Mouse (Mus musculus): ENCODE data around the gene Samd15.
A peak's percentile ranks its signal among the peaks of the same experiment; 100 is the strongest.

Gene Samd15

DNA sequence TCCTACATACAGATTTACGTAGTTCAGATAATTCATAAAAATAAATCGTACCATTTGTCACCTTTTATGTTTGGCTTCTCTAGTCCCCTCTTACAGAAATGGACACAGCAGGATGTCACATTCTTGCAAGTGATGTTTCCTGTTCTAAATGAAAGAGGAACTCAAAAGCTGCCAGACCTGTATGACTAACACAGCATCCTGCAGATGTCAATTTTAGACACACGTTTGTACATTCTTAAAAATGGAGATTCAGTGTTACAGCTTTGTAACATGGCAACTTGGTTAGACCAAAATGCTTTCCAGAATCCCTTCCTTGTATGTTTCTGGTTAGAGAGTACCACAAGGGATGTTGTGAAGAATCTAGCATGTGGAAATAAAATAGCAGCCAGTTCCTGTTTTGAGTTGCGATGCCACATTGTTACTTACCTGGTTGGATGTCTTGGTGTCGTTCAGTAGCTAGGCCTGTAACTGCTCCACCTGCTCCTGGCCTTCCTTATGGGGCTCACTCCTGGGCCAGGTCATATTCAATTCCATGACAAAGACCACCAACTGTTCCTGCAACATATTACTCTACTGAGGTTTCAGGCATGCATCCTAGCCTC lies 37.5 kb downstream of the Samd15 start:
- DNase-seq, result no peak

DNA sequence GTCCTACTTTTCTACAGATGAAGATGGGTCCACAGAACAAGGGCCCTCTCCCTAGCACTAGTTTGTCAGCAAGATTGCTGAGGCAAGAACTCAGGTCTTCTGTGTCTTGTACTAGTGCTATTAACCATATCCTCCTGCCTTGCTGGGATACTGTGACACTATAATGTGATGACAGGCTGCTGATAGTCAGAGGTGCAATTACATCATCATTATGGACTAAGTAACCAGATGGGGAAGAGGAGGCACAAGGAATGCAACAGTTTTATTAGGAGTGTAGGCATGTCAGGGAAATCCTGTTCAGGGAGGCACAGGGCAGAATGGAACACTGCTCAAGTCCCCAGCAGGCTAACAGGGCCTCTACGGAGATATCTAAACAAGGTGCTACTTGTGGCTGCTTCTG lies 39.1 kb downstream of the Samd15 start, which contains the start of gene Noxred1:
Gene Noxred1 (minus strand): TSS at position 101 of the 400 bp plus-strand sequence.
- DNase-seq, result no peak

DNA sequence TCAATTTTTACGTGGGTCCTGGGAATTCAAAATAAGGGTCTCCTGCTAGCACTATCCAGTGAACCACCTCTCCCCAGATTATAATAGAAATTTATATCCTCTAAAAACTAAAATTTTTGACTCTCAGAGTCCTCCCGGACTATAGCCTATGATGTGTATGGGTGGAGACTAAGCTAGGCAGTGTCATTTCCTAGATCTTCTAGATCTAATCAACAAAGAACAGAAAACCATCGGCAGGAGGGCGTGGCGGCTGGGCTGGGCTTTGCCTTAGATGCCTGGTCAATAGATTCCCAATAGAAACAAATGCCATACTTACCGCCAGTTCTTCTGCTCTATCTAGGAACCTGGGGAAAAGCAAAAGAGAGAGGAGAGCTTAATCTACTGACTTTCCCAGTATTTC lies 50.6 kb downstream of the Samd15 start:
- DNase-seq, result no peak

DNA sequence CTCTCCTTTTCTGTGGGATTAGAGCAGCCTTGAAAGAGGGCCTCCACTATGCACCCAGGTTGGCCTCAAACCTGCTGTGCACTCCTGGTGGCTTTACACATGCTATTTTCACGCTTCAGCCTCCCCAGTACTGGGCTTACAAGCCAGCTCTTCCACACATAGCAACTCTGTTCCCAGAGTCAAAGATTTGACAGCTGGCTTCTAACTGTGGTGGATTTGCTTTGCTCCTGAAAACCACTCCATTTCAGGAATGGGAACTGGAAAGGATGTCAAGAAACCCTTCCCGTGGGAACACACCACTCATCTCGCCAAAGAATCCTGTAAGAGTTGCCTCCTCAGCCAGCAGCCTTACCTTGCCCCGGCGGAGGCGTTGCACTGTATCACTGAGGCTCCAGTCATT lies 54.4 kb downstream of the Samd15 start:
- peak; percentile 24 for DNase-seq

DNA sequence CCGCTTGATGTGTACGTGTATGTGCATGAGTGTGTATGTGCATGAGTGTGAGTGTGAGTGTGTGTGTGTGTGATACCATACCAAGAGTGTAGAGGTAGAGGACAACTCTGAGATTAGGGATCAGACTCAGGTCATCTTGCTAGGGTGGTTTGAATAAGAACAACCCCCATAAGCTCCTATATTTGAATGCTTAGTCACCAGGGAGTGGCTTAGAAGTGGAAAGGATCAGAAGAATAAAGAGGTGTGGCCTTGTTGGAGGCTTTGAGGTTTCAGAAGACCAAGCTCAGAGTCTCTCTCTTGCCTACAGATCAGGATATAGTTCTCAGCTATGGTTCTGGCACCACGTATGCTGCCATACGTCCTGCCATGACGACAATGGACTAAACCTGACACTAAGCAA lies 57.1 kb downstream of the Samd15 start:
- no peak for DNase-seq

DNA sequence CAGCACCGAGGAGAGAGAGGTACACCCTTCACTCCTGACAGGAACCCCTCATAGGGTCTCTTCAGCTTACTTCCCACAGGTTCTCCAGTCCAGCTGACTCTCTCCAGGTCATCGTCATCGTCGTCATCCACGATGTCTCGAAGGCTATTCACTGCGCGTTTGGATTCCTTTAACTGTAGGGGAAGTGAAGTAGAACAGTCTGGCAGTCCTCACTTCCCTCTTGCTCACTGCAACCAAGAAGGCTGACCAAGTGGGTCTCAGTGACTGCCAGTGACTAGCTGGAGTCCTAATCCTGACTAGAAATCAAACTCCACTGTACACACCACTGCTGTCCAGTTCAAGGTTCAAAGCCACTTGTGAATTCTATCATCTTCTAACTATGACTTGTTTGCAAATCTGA lies 61.0 kb downstream of the Samd15 start:
- no peak for DNase-seq
